Mouse (Mus musculus) limb, embryonic 14.5 days (tissue): Measurements from ENCODE around the gene Hmces. TPM values are rescaled to one million over a fixed set of nuclear protein-coding genes. Genes with fewer than 3 reads are reported as not detected.
A peak's percentile ranks its signal among the peaks of the same experiment; 100 is the strongest.

ENCODE experiments used
- ATAC-seq: fragments of 200-750 bp; cut with Nextera tagmentation; 2 replicates; pipeline ENCODE4 v1.8.0; 2017; ENCODE audit warnings: low read depth, moderate number of reproducible peaks, moderate TSS enrichment; ENCODE audit not compliant: low FRiP score
- DNase-seq: peaks from one replicate; pipeline ENCODE4 v3.0.0-alpha.2; 2015; ENCODE audit warnings: low spot score
- H3K27ac ChIP-seq: fragments of 300-500 bp; sonication (generic); replicated peaks from 2 replicates; pipeline ENCODE4 v1.5.1; 2014; ENCODE audit warnings: low read depth, mild to moderate bottlenecking, low read length, moderate library complexity, mixed read lengths
- H3K27me3 ChIP-seq: fragments of 300-500 bp; sonication (generic); 2 replicates; pipeline ENCODE4 v1.6.1; 2014; ENCODE audit warnings: low read length, mixed read lengths; ENCODE audit not compliant: control insufficient read depth, insufficient read depth
- H3K36me3 ChIP-seq: fragments of 300-500 bp; sonication (generic); 2 replicates; pipeline ENCODE4 v1.6.1; 2014; ENCODE audit warnings: mild to moderate bottlenecking, low read length, moderate library complexity, mixed read lengths; ENCODE audit not compliant: control insufficient read depth, insufficient read depth
- H3K4me1 ChIP-seq: fragments of 300-500 bp; sonication (generic); 2 replicates; pipeline ENCODE4 v1.6.1; 2014; ENCODE audit warnings: antibody characterized with exemption, low read length, mixed read lengths; ENCODE audit not compliant: control insufficient read depth, insufficient read depth
- H3K4me2 ChIP-seq: fragments of 300-500 bp; sonication (generic); replicated peaks from 2 replicates; pipeline ENCODE4 v1.6.1; 2014; ENCODE audit warnings: low read depth, mild to moderate bottlenecking, low read length, moderate library complexity; ENCODE audit not compliant: severe bottlenecking
- H3K4me3 ChIP-seq: fragments of 300-500 bp; sonication (generic); replicated peaks from 2 replicates; pipeline ENCODE4 v1.5.1; 2014; ENCODE audit warnings: low read length
- H3K9ac ChIP-seq: fragments of 300-500 bp; sonication (generic); 2 replicates; pipeline ENCODE4 v1.6.1; 2014; ENCODE audit warnings: mild to moderate bottlenecking, low read depth, low read length, moderate library complexity; ENCODE audit not compliant: severe bottlenecking
- H3K9me3 ChIP-seq: fragments of 300-500 bp; sonication (generic); 2 replicates; pipeline ENCODE4 v1.6.1; 2016; ENCODE audit warnings: low read length; ENCODE audit not compliant: control insufficient read depth
- POLR2A ChIP-seq: fragments of 200-500 bp; IDR thresholded peaks from 2 replicates; pipeline ENCODE4 v1.8.0; 2012; ENCODE audit warnings: inconsistent platforms, mild to moderate bottlenecking, moderate library complexity, borderline replicate concordance; ENCODE audit not compliant: insufficient read depth, insufficient read length; ENCODE audit errors: extremely low read depth
- WGBS: fragments of 180-500 bp; shearing (Covaris S2); extraction: QIAGEN DNeasy Blood & Tissue Kit; methylation state at CpG from one replicate; pipeline ENCODE4 v1.1.7; 2014; 5-methylcytosine and 5-hydroxymethylcytosine counted together
- polyA plus RNA-seq, 2 experiments: library from polyadenylated mRNA; depleted of rRNA in 1 of 2; stranded (reverse) in 1 of 2; unstranded in 1 of 2; fragments of >200 nt; fragmentation: Nextera tagmentation in 1 of 2; extraction: Ambion mirVana in 1 of 2; gene quantifications; 2 replicates each; pipeline versions ENCODE4 v1.2.1 to v1.2.3; 2012 to 2014

Hmces gene
- polyA plus RNA-seq, 2 experiments: 44.1 to 48.9 TPM

GRCm38 (mm10) chr6:87915939-87916338 lies 2.2 kb downstream of the Hmces start:
- peaks cover 67% of the 10 kb centered on the region for H3K36me3 ChIP-seq
- no peak overlapping the region for H3K4me2 ChIP-seq
- peaks cover 12% of the 10 kb centered on the region for H3K4me1 ChIP-seq
- no peaks in the 10 kb centered on the region for H3K9me3 ChIP-seq
- no peak for TF ChIP-seq POLR2A
- no peak for DNase-seq
- H3K27ac ChIP-seq: no peak overlapping the region
- 82% methylated on average over 5 of the region's 5 CpGs for whole genome bisulfite sequencing
- H3K4me3 ChIP-seq: no peak overlapping the region
- H3K9ac ChIP-seq: no peak overlapping the region
- no peaks in the 10 kb centered on the region for H3K27me3 ChIP-seq
- no peak for ATAC-seq

GRCm38 (mm10) chr6:87921201-87921600 lies 7.5 kb downstream of the Hmces start:
- Histone ChIP-seq H3K4me1 (no peaks in the 10 kb centered on the region), H3K27ac (no peak overlapping the region), H3K4me2 (no peak overlapping the region), H3K9me3 (no peaks in the 10 kb centered on the region), H3K27me3 (no peaks in the 10 kb centered on the region), H3K36me3 (peaks cover 84% of the 10 kb centered on the region), H3K9ac (no peak overlapping the region), H3K4me3 (no peak overlapping the region)
- ATAC-seq: no peak
- TF ChIP-seq POLR2A: no peak
- WGBS: 92% methylated on average over 4 of the region's 4 CpGs
- DNase-seq: no peak

GRCm38 (mm10) chr6:87923624-87924023 lies 9.9 kb downstream of the Hmces start:
- DNase-seq (no peak), ATAC-seq (no peak)
- Histone ChIP-seq H3K9ac (no peak overlapping the region), H3K4me2 (no peak overlapping the region), H3K9me3 (no peaks in the 10 kb centered on the region), H3K27me3 (no peaks in the 10 kb centered on the region), H3K36me3 (peaks cover 76% of the 10 kb centered on the region), H3K4me3 (no peak overlapping the region), H3K4me1 (no peaks in the 10 kb centered on the region), H3K27ac (no peak overlapping the region)
- no peak for TF ChIP-seq POLR2A
- 95% methylated on average over 1 of the region's 1 CpGs for WGBS

- no peaks in the 10 kb centered on the region for H3K4me1 ChIP-seq
- H3K9me3 ChIP-seq: no peaks in the 10 kb centered on the region
- DNase-seq (no peak), ATAC-seq (no peak)
- H3K27ac ChIP-seq: no peak overlapping the region
- H3K4me2 ChIP-seq: no peak overlapping the region
- H3K4me3 ChIP-seq: no peak overlapping the region
- no peak overlapping the region for H3K9ac ChIP-seq
- H3K27me3 ChIP-seq: no peaks in the 10 kb centered on the region
- WGBS: 83% methylated on average over 5 of the region's 5 CpGs
- TF ChIP-seq POLR2A: no peak
- H3K36me3 ChIP-seq: peaks cover 60% of the 10 kb centered on the region
These were observed 21.3 kb downstream of the Hmces start for GRCm38 (mm10) chr6:87935037-87935436.

- 34% methylated on average over 19 of the region's 19 CpGs for WGBS
- TF ChIP-seq POLR2A: no peak
These were observed 23.5 kb downstream of the Hmces start for GRCm38 (mm10) chr6:87937178-87937788.

More at GRCm38 (mm10) chr6:87937178-87937788, 23.5 kb downstream of the Hmces start:
- no peak overlapping the region for H3K9ac ChIP-seq
- DNase-seq (peak; percentile 78), ATAC-seq (peak; percentile 93)
- H3K27me3 ChIP-seq: no peaks in the 10 kb centered on the region
- H3K9me3 ChIP-seq: no peaks in the 10 kb centered on the region
- H3K4me2 ChIP-seq: no peak overlapping the region
- H3K4me1 ChIP-seq: no peaks in the 10 kb centered on the region
- no peak overlapping the region for H3K4me3 ChIP-seq
- H3K36me3 ChIP-seq: peaks cover 47% of the 10 kb centered on the region
- 0 out of 2 replicates have a peak overlapping the region, but pooled peaks have one; percentile 8 for H3K27ac ChIP-seq
